Mouse (Mus musculus): Measurements from ENCODE around the gene Acsm1. TPM values are rescaled to one million over a fixed set of nuclear protein-coding genes. Genes with fewer than 3 reads are reported as not detected.

Acsm1 gene
- polyA plus RNA-seq, 1 experiment, result not detected

DNA sequence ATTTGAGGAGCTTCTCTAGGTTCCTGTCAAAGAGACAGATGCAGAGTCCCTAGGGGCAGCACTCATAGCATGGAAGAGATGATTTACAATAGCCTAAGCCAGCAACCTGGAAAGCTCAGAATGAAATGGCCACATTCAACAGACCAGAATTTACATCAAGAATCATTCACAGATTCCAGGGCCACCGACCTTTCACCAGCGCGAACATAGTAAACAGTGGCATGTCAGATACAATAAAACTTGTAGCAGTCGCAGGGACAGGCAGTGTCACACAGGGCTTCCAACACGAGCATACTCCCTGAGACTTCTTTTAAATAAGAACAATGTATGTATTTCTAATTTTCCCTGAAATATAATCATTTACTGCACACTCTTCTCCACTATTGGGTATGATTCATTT, 63.6 kb downstream of the Acsm1 start:
- DNase-seq (ENCODE audit: low spot score), result no peak

DNA sequence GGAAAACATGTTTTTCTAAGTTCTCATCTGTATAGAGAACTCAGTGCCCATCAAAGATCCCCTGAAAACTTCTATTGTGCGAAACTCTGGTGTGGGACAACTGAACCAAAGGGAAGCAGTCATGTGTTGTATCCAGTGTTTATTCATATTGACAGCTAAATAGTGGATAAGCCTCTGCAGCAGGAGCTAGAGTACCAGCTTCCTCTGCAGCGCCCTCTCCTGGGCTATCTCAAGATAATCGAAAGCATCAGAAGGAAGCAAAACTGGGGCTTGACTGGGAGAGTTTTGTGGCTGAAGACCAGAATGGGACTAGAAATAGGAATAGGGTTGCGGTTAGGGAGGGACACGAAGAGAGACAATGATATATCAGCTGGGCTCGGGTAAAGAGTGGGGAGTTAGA, 64.1 kb downstream of the Acsm1 start:
- DNase-seq (ENCODE audit: low spot score), result no peak

DNA sequence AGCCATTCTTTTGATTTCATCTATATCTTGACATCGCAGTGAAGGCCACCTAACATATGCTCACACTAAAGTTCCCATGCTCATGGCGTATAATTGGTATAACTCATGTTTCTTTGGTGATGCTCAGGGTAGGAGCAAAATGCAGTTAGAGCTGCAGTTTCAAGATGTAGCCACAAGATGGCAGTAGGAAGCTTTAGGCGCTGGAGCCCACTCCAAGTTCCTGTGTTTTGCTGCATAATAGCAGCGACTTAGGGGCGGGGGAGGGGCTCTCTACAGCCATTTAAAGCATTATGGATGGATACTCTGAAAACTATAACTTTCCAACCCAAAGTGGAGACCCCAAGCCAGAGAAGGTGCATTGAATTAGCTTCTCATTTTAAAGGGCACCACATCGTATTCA, 66.6 kb downstream of the Acsm1 start:
- DNase-seq (ENCODE audit: low spot score), result no peak

DNA sequence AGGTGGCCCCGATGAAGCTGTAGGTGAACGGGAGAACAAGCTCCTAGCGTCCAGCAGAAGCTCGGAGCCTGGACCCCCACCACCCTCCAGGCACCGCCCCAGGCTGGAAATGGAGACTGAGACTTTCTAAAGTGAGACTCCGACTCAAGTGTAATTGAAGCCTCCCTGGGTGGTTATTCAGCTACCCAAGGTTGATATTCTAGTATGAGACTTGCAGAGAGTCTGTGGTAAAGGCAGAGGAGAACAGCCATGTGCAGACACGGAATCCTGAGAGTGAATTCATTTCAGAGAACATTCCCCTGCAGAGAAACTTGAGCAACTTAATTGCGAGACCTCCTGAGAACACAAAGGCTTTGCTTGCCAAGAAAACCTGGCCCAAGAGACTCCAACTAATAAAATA, 73.3 kb downstream of the Acsm1 start:
- DNase-seq (ENCODE audit: low spot score), result no peak

DNA sequence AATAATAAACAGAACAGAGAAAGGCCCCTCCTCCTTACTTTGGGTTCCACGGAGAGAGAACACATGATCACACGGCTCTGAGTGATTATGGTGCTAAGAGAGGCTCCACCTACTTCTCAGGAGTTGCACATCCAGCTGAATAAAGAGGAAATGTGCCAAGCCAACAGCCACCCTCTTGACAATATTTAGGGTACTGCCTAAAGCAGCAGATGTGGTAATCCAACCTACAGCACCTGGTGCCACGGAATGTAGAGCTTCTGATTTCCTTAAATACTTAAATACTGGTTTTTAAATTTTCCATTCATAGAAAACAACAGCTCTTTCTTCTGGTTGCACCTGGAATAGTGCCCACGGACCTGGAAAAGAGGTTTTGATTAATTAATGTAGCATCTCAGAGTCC, 75.9 kb downstream of the Acsm1 start:
- no peak for DNase-seq (ENCODE audit: low spot score)

DNA sequence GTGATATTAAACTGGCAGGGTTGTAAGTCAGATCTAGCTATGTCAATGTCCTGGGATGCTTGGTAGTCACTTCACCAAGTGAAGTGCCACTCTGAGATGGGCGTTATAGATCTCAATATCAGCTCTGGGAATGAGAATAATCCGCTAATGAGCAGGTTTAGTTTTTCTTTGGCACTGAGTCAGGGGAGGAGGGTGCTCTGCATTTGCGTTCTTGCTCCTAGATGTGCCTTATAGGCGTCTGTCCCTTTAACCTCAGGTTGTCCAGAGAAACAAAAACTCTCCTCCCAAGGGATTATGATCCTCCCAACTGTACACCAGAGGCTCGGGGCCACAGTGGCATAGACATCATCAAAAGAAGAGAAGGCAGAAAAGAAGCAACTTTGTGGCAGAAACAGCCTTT, 82.9 kb downstream of the Acsm1 start, which contains the start of gene Acsm4:
Gene Acsm4 (plus strand): TSS at position 301 of the 400 bp plus-strand sequence.
- DNase-seq (ENCODE audit: low spot score), result no peak

DNA sequence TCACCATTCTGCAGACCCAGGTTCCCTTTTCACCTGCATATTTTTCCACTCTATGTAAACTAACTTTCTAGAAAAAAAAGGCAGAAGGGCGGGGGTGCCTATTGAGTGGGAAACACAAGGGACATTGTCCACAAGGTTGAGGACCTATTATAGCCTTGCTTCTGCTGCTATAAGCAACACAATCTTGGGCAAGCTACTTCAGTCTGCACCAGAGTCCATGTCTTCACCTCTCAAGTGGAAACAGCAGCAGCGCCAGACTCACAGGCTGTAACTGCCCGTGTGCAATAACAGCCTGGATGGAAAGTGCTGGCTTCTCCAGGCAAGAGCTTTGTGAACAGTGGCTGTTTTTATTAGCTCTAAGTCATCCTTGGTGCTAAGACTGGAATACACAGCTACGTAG, 85.5 kb downstream of the Acsm1 start:
- no peak for DNase-seq (ENCODE audit: low spot score)

DNA sequence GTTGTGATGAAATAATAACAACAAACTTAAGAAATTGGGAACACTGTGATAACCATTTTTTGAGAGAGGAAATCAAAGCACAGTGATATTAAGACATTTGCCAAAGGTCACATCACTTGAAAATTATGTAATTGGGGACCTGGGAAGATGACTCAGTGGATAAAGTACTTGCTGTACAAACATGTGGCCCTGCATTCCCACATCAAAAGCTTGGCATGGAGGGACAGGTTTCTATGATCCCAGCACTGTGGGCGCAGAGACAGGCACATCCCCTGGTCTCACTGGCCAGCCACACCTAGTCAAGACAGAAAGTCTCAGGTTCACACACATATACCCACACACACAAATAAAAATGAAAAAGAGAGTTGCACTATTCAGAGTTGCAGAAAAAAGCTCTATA, 88.1 kb downstream of the Acsm1 start:
- DNase-seq (ENCODE audit: low spot score), result no peak

Other genes starting within 250 kb of the Acsm1 start
- 0.03 TPM in 1 of 2 replicates, not detected in the other for gene Gp2, start 147.7 kb upstream of the Acsm1 start, polyA plus RNA-seq (2012; rRNA removed)
- not detected in 2 replicates for gene Umod, start 127.7 kb upstream of the Acsm1 start, polyA plus RNA-seq (2012; rRNA removed)
- gene Acsm5, start 87.6 kb upstream of the Acsm1 start, polyA plus RNA-seq (2012; rRNA removed), result 0.22 and 0.23 TPM in 2 replicates
- gene Pdilt, start 83.5 kb upstream of the Acsm1 start, polyA plus RNA-seq (2012; rRNA removed), result not detected in 2 replicates
- gene Acsm2, start 52.7 kb upstream of the Acsm1 start, polyA plus RNA-seq (2012; rRNA removed), result not detected in 2 replicates
- gene Acsm4, start 83.0 kb downstream of the Acsm1 start, polyA plus RNA-seq (2012; rRNA removed), result not detected in 2 replicates
- 29.7 and 31.3 TPM in 2 replicates for gene Thumpd1, start 113.8 kb downstream of the Acsm1 start, polyA plus RNA-seq (2012; rRNA removed)
- gene Acsm3, start 153.9 kb downstream of the Acsm1 start, polyA plus RNA-seq (2012; rRNA removed), result 2.7 and 6.8 TPM in 2 replicates
- 13.5 and 19.8 TPM in 2 replicates for gene Rexo5, start 187.0 kb downstream of the Acsm1 start, polyA plus RNA-seq (2012; rRNA removed)
- gene Eri2, start 187.0 kb downstream of the Acsm1 start, polyA plus RNA-seq (2012; rRNA removed), result 6.2 and 6.3 TPM in 2 replicates